Comparison of ENCODE assay signal across 8 mouse cellular contexts in genomic region chr4:140906827-140907280, GRCm38 (mm10). TPM values are rescaled to one million over a fixed set of nuclear protein-coding genes. Genes with fewer than 3 reads are reported as not detected.
DNase-seq lines count a peak whose midpoint lies in the region; TF ChIP-seq lines count a peak whose summit lies in the region.

No protein-coding gene starts in this region.

- intact Hi-C loops in gastrocnemius, postnatal 36 days (cut with DNase I), result loop anchor here (5.0 kb wide), 1 partner anchor 50 kb away; no protein-coding TSS in a partner anchor
- intact Hi-C loops in left cerebral cortex, adult 2 months (cut with DNase I), result loop anchor here (1.0 kb wide), 1 partner anchor 51 kb away; no protein-coding TSS in a partner anchor
- intact Hi-C loops in left cerebral cortex, postnatal 4 days (cut with DNase I), result no loop called here

- H3K4me3 ChIP-seq in left cerebral cortex, adult 2 months, result peak overlapping the region; percentile 53

- H3K27ac ChIP-seq in left cerebral cortex, adult 2 months, result no peak overlapping the region

- no peak for TF ChIP-seq CTCF in left cerebral cortex, adult 2 months (IDR thresholded peaks at IDR 0.05)

- peak; percentile 19 for DNase-seq in gastrocnemius, postnatal 10 days
- DNase-seq in gastrocnemius, postnatal 36 days, result no peak
- DNase-seq in left cerebral cortex, adult 2 months (ENCODE audit: extremely low spot score in 1 of 2, low spot score in 2 of 2), result no peak
- DNase-seq in left cerebral cortex, postnatal 4 days, result no peak
- peak; percentile 22 for DNase-seq in thymus, postnatal 4 days
- DNase-seq in thymus, postnatal 14 days, result no peak
- DNase-seq in adrenal gland, adult (ENCODE audit: inconsistent age in 2 of 2, low spot score in 1 of 2), result no peak
- DNase-seq in T-cell, adult 2 months (ENCODE audit: low spot score), result no peak

RNA-seq across cellular contexts. Expression of gene Padi2, which starts 0.7 kb away (rescaled TPM):
- 100 to 1,000 TPM in 1 of 2 experiments, 10 to 100 TPM in 1; 96.8 to 105 TPM for total RNA-seq in gastrocnemius, postnatal 10 days (2021)
- total RNA-seq in gastrocnemius, postnatal 36 days (2021), result 100 to 1,000 TPM; 105 to 170 TPM
- total RNA-seq in left cerebral cortex, adult 2 months (2021), result 10 to 100 TPM; 10.2 to 11.6 TPM
- 1 to 10 TPM; 1.2 TPM for total RNA-seq in left cerebral cortex, postnatal 4 days (2021)

RNA-seq across cellular contexts. Expression of gene Sdhb, which starts 54.1 kb away (rescaled TPM):
- total RNA-seq in gastrocnemius, postnatal 10 days (2021), result 100 to 1,000 TPM; 406 to 464 TPM
- 100 to 1,000 TPM; 568 to 650 TPM for total RNA-seq in gastrocnemius, postnatal 36 days (2021)
- 100 to 1,000 TPM; 170 to 178 TPM for total RNA-seq in left cerebral cortex, adult 2 months (2021)
- total RNA-seq in left cerebral cortex, postnatal 4 days (2021), result 100 to 1,000 TPM; 174 to 177 TPM

Comparison
In these comparisons a context has a peak if more than half of its experiments do, and no peak if none do; other contexts are left out.
1. DNase-seq: peak in gastrocnemius, postnatal 10 days (single experiment) and thymus, postnatal 4 days (single experiment); none in gastrocnemius, postnatal 36 days (0 of 2), left cerebral cortex, adult 2 months (0 of 2), left cerebral cortex, postnatal 4 days (single experiment), thymus, postnatal 14 days (single experiment), adrenal gland, adult (0 of 2) and T-cell, adult 2 months (single experiment).
2. RNA of gene Padi2, which starts 0.7 kb away (total RNA-seq): 105 to 170 TPM in gastrocnemius, postnatal 36 days and 96.8 to 105 TPM in gastrocnemius, postnatal 10 days; 10.2 to 11.6 TPM in left cerebral cortex, adult 2 months and 1.2 TPM in left cerebral cortex, postnatal 4 days; every median in the first group is over 4 times any median in the second.